Mouse (Mus musculus) liver, adult 10 weeks (tissue): ENCODE measurements around the gene Ptprf. TPM values are rescaled to one million over a fixed set of nuclear protein-coding genes. Genes with fewer than 3 reads are reported as not detected.

Source experiments
- polyA plus RNA-seq: library from polyadenylated mRNA; stranded (reverse); fragments of 350-450 nt; fragmentation: Illumina TruSeq; extraction: RNeasy Lipid Tissue Mini Kit (QIAGEN cat#74804); gene quantifications from one replicate; pipeline ENCODE4 v1.2.3, GENCODE M21; 2014; ENCODE audit warnings: low read depth, low replicate concordance

Gene Ptprf
- polyA plus RNA-seq: 5.9 TPM

GRCm38 (mm10) chr4:118291231-118291630, at the start of gene Ptprf:
TSS of gene Ptprf (minus strand) at chr4:118291405.

DNA sequence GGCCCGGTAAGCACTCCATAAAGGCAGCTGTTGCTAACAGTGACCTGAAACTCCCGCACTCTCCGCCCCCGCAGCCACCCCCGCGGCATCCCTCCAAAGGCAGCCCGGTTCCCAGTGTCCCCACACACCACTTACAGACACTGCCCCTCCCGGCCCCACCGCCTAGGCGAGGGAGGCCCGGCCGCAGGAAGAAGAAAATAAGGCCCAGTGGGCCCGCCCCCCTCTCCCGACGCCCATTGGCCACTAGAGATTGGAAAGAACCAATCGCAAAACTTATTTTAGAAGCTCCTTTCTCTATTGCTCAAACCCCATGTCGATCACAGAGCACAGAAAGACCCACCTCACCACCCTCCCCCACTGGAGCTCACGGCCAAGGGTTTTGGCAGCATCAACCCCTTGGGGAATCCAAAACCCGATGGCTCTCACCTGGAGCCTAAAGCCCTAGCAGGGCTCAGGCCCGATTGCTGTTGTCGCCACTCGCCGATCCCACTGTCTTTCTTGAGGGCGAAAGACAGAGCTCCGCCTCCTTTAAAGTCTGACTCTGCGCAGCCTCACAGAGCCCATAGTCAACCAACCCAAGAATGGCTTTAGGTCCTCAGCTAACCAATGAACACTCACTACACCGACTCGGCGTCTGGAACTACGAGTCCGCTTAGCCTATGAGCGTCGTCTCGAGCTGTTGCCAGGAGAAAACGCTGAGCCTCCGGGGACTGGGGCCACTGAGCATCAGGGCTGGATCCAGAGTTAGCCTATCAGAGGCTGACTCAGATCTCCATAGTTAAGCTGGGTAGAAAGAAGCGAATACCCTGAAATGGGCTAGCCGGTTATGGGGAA, 111.5 kb downstream of the Ptprf start, which contains the start of gene Kdm4a:
Kdm4a (minus strand) TSS at position 577 of the 834 bp plus-strand sequence.

Other genes with a start within 250 kb of the Ptprf start
- 4.3 TPM for gene St3gal3, start 156.5 kb downstream of the Ptprf start, polyA plus RNA-seq
- 2.7 TPM for gene Kdm4a, start 111.4 kb downstream of the Ptprf start, polyA plus RNA-seq
- 0.74 TPM for gene Szt2, start 117.9 kb upstream of the Ptprf start, polyA plus RNA-seq
- 49.0 TPM for gene Med8, start 117.9 kb upstream of the Ptprf start, polyA plus RNA-seq
- 21.7 TPM for gene Elovl1, start 136.7 kb upstream of the Ptprf start, polyA plus RNA-seq
- not detected for gene Cdc20, start 145.9 kb upstream of the Ptprf start, polyA plus RNA-seq
- gene Mpl, start 166.1 kb upstream of the Ptprf start, polyA plus RNA-seq: not detected
- gene Tie1, start 198.7 kb upstream of the Ptprf start, polyA plus RNA-seq: 0.90 TPM
- 8.2 TPM for gene 2610528J11Rik, start 235.6 kb upstream of the Ptprf start, polyA plus RNA-seq